ENCODE assay signal across 8 mouse cellular contexts in the genomic region with DNA sequence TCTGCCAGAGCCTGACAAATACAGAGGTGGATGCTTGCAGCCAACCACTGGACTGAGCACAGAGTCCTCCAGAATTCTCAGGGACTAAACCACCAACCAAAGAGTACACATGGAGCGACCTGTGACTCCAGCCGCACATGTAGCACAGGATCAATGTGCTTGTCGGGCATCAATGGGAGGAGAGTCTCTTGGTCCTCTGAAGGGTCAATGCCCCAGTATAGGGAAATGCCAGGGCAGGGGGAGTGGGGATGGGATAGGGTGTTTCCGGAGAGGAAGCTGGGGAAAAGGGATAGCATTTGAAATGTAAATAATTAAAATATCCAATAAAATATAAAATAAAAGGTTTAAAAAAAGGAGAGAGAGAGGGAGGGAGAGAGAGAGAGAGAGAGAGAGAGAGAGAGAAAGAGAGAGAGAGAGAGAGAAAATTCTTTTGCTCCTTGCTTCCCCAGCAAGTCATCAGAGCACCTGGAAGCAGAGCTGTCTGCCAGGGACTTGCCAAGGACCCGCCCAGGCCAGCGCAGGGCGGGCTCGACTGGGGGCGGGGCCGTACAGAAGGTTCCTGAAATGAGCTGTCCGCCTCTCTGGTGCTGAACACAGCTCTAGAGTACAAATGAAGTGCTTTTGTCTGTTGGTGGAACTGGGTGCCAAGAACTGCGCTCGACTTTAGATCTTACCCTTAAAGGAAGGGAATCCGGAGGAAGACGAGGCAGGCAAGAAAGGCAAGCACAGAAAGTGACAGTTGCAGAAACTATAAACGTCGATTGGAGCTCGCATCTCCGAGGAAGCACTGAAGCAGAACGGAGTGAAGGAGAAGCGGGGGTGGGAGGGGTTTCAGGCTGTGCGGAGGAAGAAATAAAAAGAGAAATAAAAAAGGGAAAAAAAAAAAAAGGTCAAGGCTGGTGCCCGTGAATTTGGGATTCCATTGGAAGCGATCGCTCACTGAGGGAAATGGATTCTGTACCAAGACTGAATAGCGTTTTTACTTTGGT. TPM values are rescaled to one million over a fixed set of nuclear protein-coding genes. Genes with fewer than 3 reads are reported as not detected.
DNase-seq lines count a peak whose midpoint lies in the region; ATAC-seq and TF ChIP-seq lines count a peak whose summit lies in the region.

Cntnap5c (plus strand) TSS at position 949 of the 989 bp plus-strand sequence.

- H3K4me3 ChIP-seq in lung, postnatal 0 days (ENCODE audit: low read depth, low read length), result no peak within 1 kb of the TSS
- H3K4me3 ChIP-seq in lung, adult 2 months (replicated peaks; ENCODE audit: extremely low read depth, low read depth, low read length), result no peak within 1 kb of the TSS
- H3K4me3 ChIP-seq in forebrain, embryonic 16.5 days (replicated peaks; ENCODE audit: low read length), result peak within 1 kb of the TSS; percentile 50
- H3K4me3 ChIP-seq in kidney, embryonic 14.5 days (ENCODE audit: low read length), result no peak within 1 kb of the TSS
- no peak within 1 kb of the TSS for H3K4me3 ChIP-seq in limb, embryonic 13.5 days

- no peak for TF ChIP-seq EP300 in lung, postnatal 0 days (IDR thresholded peaks at IDR 0.05)

- TF ChIP-seq POLR2A in lung, adult 2 months (IDR thresholded peaks at IDR 0.05; ENCODE audit: borderline replicate concordance, extremely low read depth, low read depth, low read length), result no peak

- peak; percentile 14 for DNase-seq in lung, postnatal 0 days (ENCODE audit: low spot score)
- DNase-seq in lung, adult 2 months, result no peak
- DNase-seq in c-Kit-positive CD71-positive TER-119-negative erythroid progenitor cells, embryonic 14.5 days (ENCODE audit: low read depth), result peak; percentile 16
- peak; percentile 75 for DNase-seq in retina, embryonic 14.5 days (ENCODE audit: low spot score)
- DNase-seq in spleen, postnatal 14 days (ENCODE audit: low spot score in 2 of 2), result no peak

- no peak for ATAC-seq in lung, postnatal 0 days
- ATAC-seq in forebrain, embryonic 16.5 days, result peak; percentile 90
- peak; percentile 98 for ATAC-seq in kidney, embryonic 14.5 days (ENCODE audit: low FRiP score, low TSS enrichment)
- ATAC-seq in limb, embryonic 13.5 days (ENCODE audit: low FRiP score, low read depth), result peak; percentile 82; the same call in 1 of the 2 replicates

- H3K9ac ChIP-seq in lung, postnatal 0 days (replicated peaks; ENCODE audit: low read depth), result no peak within 1 kb of the TSS
- H3K9ac ChIP-seq in forebrain, embryonic 16.5 days (replicated peaks; ENCODE audit: low read depth, low read length), result peak within 1 kb of the TSS; percentile 51
- H3K9ac ChIP-seq in kidney, embryonic 14.5 days (ENCODE audit: low read depth, low read length), result no peak within 1 kb of the TSS
- H3K9ac ChIP-seq in limb, embryonic 13.5 days, result no peak within 1 kb of the TSS

- H3K4me1 ChIP-seq in lung, postnatal 0 days (ENCODE audit: insufficient read depth, low read depth, low read length), result no peaks in the 10 kb centered on the region
- no peaks in the 10 kb centered on the region for H3K4me1 ChIP-seq in lung, adult 2 months (ENCODE audit: control insufficient read depth, insufficient read depth, low read length)
- H3K4me1 ChIP-seq in forebrain, embryonic 16.5 days (replicated peaks; ENCODE audit: control insufficient read depth, insufficient read depth, low read length), result no peaks in the 10 kb centered on the region
- no peaks in the 10 kb centered on the region for H3K4me1 ChIP-seq in kidney, embryonic 14.5 days (ENCODE audit: control insufficient read depth, insufficient read depth, low read length)
- H3K4me1 ChIP-seq in limb, embryonic 13.5 days, result no peaks in the 10 kb centered on the region

- no peak within 1 kb of the TSS for H3K27ac ChIP-seq in lung, postnatal 0 days (ENCODE audit: low read length)
- 0 out of 2 replicates have a peak within 1 kb of the TSS, but pooled peaks have one; percentile 14 for H3K27ac ChIP-seq in forebrain, embryonic 16.5 days (ENCODE audit: low read length)
- H3K27ac ChIP-seq in kidney, embryonic 14.5 days (ENCODE audit: low read depth, low read length), result no peak within 1 kb of the TSS
- no peak within 1 kb of the TSS for H3K27ac ChIP-seq in limb, embryonic 13.5 days

- WGBS in lung, postnatal 0 days, result 21% methylated on average over 26 of the region's 26 CpGs
- WGBS in lung, adult 2 months, result 16% methylated on average over 26 of the region's 26 CpGs
- WGBS in forebrain, embryonic 16.5 days, result 14% methylated on average over 26 of the region's 26 CpGs
- 17% methylated on average over 26 of the region's 26 CpGs for WGBS in kidney, embryonic 14.5 days
- 19% methylated on average over 26 of the region's 26 CpGs for WGBS in limb, embryonic 13.5 days

- no peak within 1 kb of the TSS for H3K4me2 ChIP-seq in lung, postnatal 0 days (replicated peaks; ENCODE audit: low read depth, low read length)
- peak within 1 kb of the TSS; percentile 77 for H3K4me2 ChIP-seq in forebrain, embryonic 16.5 days (ENCODE audit: low read length)
- peak within 1 kb of the TSS; percentile 26; the same call in 1 of the 2 replicates for H3K4me2 ChIP-seq in kidney, embryonic 14.5 days (replicated peaks; ENCODE audit: low read depth, low read length)
- no peak within 1 kb of the TSS for H3K4me2 ChIP-seq in limb, embryonic 13.5 days (replicated peaks)

- no peaks in the 10 kb centered on the region for H3K27me3 ChIP-seq in lung, postnatal 0 days (replicated peaks; ENCODE audit: insufficient read depth, low read length)
- no peaks in the 10 kb centered on the region for H3K27me3 ChIP-seq in forebrain, embryonic 16.5 days (replicated peaks; ENCODE audit: control insufficient read depth, insufficient read depth, low read length)
- H3K27me3 ChIP-seq in kidney, embryonic 14.5 days (ENCODE audit: control insufficient read depth, insufficient read depth, low read length), result no peaks in the 10 kb centered on the region
- H3K27me3 ChIP-seq in limb, embryonic 13.5 days, result no peaks in the 10 kb centered on the region

- no peaks in the 10 kb centered on the region for H3K36me3 ChIP-seq in lung, postnatal 0 days (ENCODE audit: insufficient read depth, low read length)
- H3K36me3 ChIP-seq in forebrain, embryonic 16.5 days (ENCODE audit: control insufficient read depth, insufficient read depth), result no peaks in the 10 kb centered on the region
- no peaks in the 10 kb centered on the region for H3K36me3 ChIP-seq in kidney, embryonic 14.5 days (ENCODE audit: control insufficient read depth, insufficient read depth, low read length)
- no peaks in the 10 kb centered on the region for H3K36me3 ChIP-seq in limb, embryonic 13.5 days

- no peaks in the 10 kb centered on the region for H3K9me3 ChIP-seq in lung, postnatal 0 days (ENCODE audit: low read length)
- H3K9me3 ChIP-seq in forebrain, embryonic 16.5 days (ENCODE audit: control insufficient read depth, low read length), result no peaks in the 10 kb centered on the region
- no peaks in the 10 kb centered on the region for H3K9me3 ChIP-seq in kidney, embryonic 14.5 days (ENCODE audit: control insufficient read depth, low read length)
- no peaks in the 10 kb centered on the region for H3K9me3 ChIP-seq in limb, embryonic 13.5 days

- no peak for TF ChIP-seq CTCF in lung, postnatal 0 days (IDR thresholded peaks at IDR 0.05)
- TF ChIP-seq CTCF in lung, adult 2 months (IDR thresholded peaks at IDR 0.05; ENCODE audit: insufficient read depth, low read length), result no peak

RNA-seq across cellular contexts. Expression of gene Cntnap5c, which starts in this region (rescaled TPM):
- not detected in 2 replicates for polyA plus RNA-seq in lung, postnatal 0 days (2015; fragmentation: Nextera tagmentation; extraction: Ambion mirVana)
- polyA plus RNA-seq in lung, adult 2 months (2012; rRNA removed), result not detected in 2 replicates
- polyA plus RNA-seq in forebrain, embryonic 16.5 days (2015; fragmentation: Nextera tagmentation; extraction: Ambion mirVana), result 3.1 and 3.5 TPM in 2 replicates
- polyA plus RNA-seq in kidney, embryonic 14.5 days (2014; fragmentation: Nextera tagmentation; extraction: Ambion mirVana), result 0.05 TPM in 1 of 2 replicates, not detected in the other
- 0.05 TPM in 1 of 2 replicates, not detected in the other for polyA plus RNA-seq in limb, embryonic 13.5 days (2015; fragmentation: Nextera tagmentation; extraction: Ambion mirVana)

Comparison
In these comparisons a context has a peak if more than half of its experiments do, and no peak if none do; other contexts are left out.
1. Peak in DNase-seq in lung, postnatal 0 days; RNA of the gene not detected or under 1 TPM.
2. Peak in ATAC-seq and H3K4me2 ChIP-seq in kidney, embryonic 14.5 days; RNA of the gene not detected or under 1 TPM.
3. Peak in ATAC-seq in limb, embryonic 13.5 days; RNA of the gene not detected or under 1 TPM.
4. DNase-seq: peak in c-Kit-positive CD71-positive TER-119-negative erythroid progenitor cells, embryonic 14.5 days (single experiment) and retina, embryonic 14.5 days (single experiment); none in lung, adult 2 months (single experiment) and spleen, postnatal 14 days (0 of 2).